Mouse (Mus musculus): ENCODE results near the gene Gemin5. TPM values are rescaled to one million over a fixed set of nuclear protein-coding genes. Genes with fewer than 3 reads are reported as not detected.

The Gemin5 gene
- polyA plus RNA-seq (2014; fragmentation: Illumina TruSeq; extraction: RNeasy Lipid Tissue Mini Kit (QIAGEN cat#74804); ENCODE audit: low read depth, low replicate concordance), result 3.5 TPM

DNA sequence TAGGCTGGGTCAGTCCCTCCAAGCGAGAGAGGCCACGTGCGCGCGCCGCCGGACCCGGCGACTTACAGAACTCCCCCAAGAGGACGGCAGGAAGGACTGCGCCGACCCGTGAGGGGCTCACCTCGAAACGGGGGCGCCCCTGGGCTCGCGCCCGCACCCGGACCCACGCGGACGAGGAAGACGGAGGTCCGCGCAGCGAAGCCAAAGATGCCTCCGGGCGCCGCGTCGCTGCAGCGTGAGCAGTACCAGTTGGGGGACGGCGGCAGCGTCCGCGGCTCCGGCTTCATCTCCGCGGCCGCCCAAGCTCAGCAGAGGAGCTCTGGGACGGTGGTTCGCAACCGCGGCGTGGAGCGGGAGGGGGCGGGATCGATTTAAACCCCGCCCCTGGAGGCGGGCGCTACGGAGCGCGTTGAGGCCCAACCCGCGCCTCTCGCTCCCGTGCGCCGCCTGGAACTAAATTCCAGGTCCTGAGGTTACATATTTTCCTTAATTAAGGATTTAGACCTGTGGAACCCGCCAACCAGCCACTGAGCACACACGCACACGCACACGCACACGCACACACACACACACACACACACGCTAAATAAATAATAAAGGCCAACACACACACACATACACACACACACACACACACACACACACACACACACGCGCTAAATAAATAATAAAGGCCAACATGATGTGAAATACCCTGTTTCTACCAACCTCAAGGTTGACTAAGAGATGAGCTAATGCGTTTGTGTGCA, at the start of gene Gemin5:
Gene Gemin5 (minus strand): TSS at position 373 of the 749 bp plus-strand sequence.

DNA sequence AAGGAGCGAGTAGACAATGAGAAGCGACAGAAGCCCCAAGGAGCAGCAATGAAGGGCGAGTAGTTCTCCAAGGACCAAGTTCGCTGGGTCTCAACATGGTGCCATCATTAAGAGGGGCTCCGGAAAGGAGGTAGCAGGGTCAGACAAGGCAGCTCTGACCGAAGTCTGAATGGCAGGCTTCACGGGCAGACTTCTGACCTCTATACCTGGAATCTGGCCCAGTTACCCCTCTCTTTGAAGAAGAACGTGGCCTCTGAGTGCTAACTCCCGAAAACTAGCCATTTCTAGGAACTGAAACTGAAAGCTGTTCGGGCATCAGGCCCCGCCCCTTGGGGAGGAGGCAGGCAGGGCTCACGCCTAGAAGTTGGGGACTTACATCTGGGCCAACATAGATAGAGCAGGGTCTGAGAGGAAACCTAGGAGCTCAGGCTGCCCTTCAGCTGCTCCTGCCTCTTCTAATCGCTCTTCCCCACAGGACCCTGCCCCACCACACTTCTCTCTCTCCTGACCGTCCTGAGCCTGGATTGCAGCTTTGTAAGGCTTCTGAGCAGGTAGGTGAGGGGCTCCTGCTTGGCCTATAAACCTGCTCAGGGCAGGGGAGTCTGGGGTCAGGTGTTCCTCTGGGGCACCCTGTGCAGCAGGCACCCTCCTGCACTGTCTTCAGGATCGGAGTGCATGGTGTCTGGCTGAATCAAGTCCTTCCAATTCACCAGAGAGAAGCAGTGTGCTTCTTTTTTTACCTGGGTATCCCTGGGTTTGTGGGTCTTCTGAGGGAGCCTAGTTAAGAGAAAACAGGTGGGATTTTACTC, 31.1 kb upstream of the Gemin5 start, which contains the start of the genes Igtp and Irgm2:
Gene Igtp (plus strand): TSS at position 328 of the 809 bp plus-strand sequence.
Gene Irgm2 (plus strand): TSS at position 390 of the 809 bp plus-strand sequence.

DNA sequence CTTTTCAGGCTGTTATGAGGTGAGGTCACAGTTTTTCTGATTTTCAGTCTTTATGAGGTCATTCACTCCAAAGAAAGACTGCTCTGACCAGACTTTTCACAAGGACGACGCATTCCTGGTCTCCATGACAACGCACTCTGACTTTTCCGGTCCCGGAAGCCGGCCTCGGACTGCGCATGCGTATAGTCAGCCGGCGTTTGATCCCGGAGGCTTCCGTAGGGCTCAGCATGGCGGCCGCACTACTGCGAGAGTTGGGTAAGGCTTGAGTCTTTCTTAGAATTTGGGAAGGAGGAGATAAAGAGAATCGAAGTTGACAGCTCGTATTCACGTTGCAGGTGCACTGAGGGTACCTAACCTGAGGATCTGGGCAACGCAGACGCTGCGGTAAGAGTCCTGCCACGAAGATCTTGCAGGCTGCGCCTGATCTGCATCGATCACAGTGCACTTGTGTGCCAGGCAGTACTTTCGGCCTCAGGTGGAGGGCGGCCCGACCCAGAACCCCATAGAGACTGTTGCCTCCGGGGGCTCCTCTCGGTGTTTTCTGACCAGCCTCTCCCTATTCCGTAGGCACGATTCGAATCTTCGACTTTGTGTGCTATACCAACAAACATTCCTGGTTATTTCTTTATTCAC, 3.2 kb upstream of the Gemin5 start, which contains the start of gene Mrpl22:
Gene Mrpl22 (plus strand): TSS at position 203 of the 633 bp plus-strand sequence.

DNA sequence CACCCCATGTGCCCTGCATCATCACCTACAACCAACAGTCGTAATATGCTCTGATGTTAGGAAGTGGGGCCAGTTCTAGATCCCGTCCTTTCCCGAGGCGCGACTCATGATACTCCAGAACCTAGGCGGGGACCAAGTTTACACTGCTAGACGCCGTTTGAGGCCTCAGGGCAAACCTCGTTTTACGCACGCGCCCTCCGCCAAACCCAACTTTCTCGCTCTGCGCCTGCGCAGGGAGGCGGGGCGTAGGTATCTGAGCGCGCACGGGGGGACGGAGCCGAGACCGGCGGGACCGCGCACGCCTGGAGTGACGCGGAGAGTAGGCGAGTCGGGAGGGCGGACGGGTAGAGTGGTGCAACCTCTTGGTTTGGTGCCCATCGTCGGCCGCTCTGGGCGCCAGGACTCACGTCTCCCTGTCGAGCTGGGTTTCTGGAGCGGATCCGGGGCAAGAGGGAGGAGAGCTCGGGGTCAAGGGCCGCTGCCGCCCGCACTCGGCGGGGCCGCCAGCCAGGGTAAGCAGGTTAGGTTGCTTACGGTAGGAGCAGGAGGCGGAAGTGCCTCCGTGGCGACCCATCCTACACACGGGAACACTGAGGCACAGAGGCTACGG, 64.5 kb downstream of the Gemin5 start, which contains the start of gene Cnot8:
Gene Cnot8 (plus strand): TSS at position 457 of the 610 bp plus-strand sequence.

DNA sequence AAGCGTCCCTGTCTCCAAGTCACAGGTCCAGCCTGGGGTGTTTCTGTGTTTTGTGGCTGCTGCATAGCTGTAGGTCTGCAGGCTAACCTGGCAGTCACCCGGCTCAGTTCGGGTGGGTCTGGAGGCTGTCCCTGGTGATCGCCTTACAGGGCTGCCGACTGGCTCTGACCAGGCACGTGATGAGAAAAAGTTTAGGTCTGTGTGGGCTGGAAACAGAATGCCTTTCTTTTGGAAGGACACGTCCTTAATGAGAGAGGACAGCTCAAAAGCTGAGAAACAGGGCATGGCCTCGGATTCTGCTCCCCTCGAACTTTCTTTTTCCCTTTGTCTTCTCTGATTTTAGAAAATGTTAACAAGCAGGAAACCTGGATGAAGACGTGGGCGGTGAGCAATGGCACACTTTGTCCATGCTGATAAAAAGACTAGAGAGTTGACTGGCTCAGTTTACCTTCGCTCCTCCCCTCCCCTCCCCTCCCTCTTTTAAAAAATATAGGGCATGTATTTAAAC, 75.3 kb downstream of the Gemin5 start, which contains the start of gene Gm12248:
Gene Gm12248 (minus strand): TSS at position 114 of the 508 bp plus-strand sequence.

Other genes with a start within 250 kb of the Gemin5 start
- 24.4 TPM for gene Larp1, start 159.5 kb downstream of the Gemin5 start, polyA plus RNA-seq (2014; fragmentation: Illumina TruSeq; extraction: RNeasy Lipid Tissue Mini Kit (QIAGEN cat#74804); ENCODE audit: low read depth, low replicate concordance)
- gene Gm12248, start 75.4 kb downstream of the Gemin5 start, polyA plus RNA-seq (2014; fragmentation: Illumina TruSeq; extraction: RNeasy Lipid Tissue Mini Kit (QIAGEN cat#74804); ENCODE audit: low read depth, low replicate concordance), result not detected
- 26.2 TPM for gene Cnot8, start 64.4 kb downstream of the Gemin5 start, polyA plus RNA-seq (2014; fragmentation: Illumina TruSeq; extraction: RNeasy Lipid Tissue Mini Kit (QIAGEN cat#74804); ENCODE audit: low read depth, low replicate concordance)
- 27.6 TPM for gene Mrpl22, start 3.1 kb upstream of the Gemin5 start, polyA plus RNA-seq (2014; fragmentation: Illumina TruSeq; extraction: RNeasy Lipid Tissue Mini Kit (QIAGEN cat#74804); ENCODE audit: low read depth, low replicate concordance)
- 19.7 TPM for gene Igtp, start 31.0 kb upstream of the Gemin5 start, polyA plus RNA-seq (2014; fragmentation: Illumina TruSeq; extraction: RNeasy Lipid Tissue Mini Kit (QIAGEN cat#74804); ENCODE audit: low read depth, low replicate concordance)
- gene Irgm2, start 31.1 kb upstream of the Gemin5 start, polyA plus RNA-seq (2014; fragmentation: Illumina TruSeq; extraction: RNeasy Lipid Tissue Mini Kit (QIAGEN cat#74804); ENCODE audit: low read depth, low replicate concordance), result 35.9 TPM
- not detected for gene 4930438A08Rik, start 106.3 kb upstream of the Gemin5 start, polyA plus RNA-seq (2014; fragmentation: Illumina TruSeq; extraction: RNeasy Lipid Tissue Mini Kit (QIAGEN cat#74804); ENCODE audit: low read depth, low replicate concordance)
- 2.9 TPM for gene Zfp692, start 138.5 kb upstream of the Gemin5 start, polyA plus RNA-seq (2014; fragmentation: Illumina TruSeq; extraction: RNeasy Lipid Tissue Mini Kit (QIAGEN cat#74804); ENCODE audit: low read depth, low replicate concordance)
- 75.1 TPM for gene Zfp672, start 161.8 kb upstream of the Gemin5 start, polyA plus RNA-seq (2014; fragmentation: Illumina TruSeq; extraction: RNeasy Lipid Tissue Mini Kit (QIAGEN cat#74804); ENCODE audit: low read depth, low replicate concordance)
- gene Sh3bp5l, start 162.2 kb upstream of the Gemin5 start, polyA plus RNA-seq (2014; fragmentation: Illumina TruSeq; extraction: RNeasy Lipid Tissue Mini Kit (QIAGEN cat#74804); ENCODE audit: low read depth, low replicate concordance), result 1.0 TPM
- gene Lypd8, start 210.5 kb upstream of the Gemin5 start, polyA plus RNA-seq (2014; fragmentation: Illumina TruSeq; extraction: RNeasy Lipid Tissue Mini Kit (QIAGEN cat#74804); ENCODE audit: low read depth, low replicate concordance), result 5,512 TPM

Data from sigmoid colon, adult 10 weeks (tissue).